Mouse (Mus musculus) CH12.LX (cell line): ENCODE measurements at regions not wholly inside any gene's neighbourhood (a gene's known extent, or its start where the extent isn't known, plus 50 kb on each side); places are given as distances from the start of the nearest gene placed in this dataset.

Source experiments
- DNase-seq: peaks from one replicate; pipeline ENCODE4 v3.0.0-alpha.2; 2013; ENCODE audit errors: extremely low read depth
- H3K27ac ChIP-seq: 2 replicates; pipeline ENCODE4 v1.5.1; 2012; ENCODE audit warnings: low read depth, mild to moderate bottlenecking, control low read depth, moderate library complexity; ENCODE audit not compliant: insufficient read depth
- H3K27me3 ChIP-seq: replicated peaks from 2 replicates; pipeline ENCODE3; 2012; ENCODE audit warnings: inconsistent platforms
- H3K36me3 ChIP-seq, 2 experiments: replicated peaks in 1 of 2; 2 replicates each; pipeline versions ENCODE3 to v1.6.1; 2012; ENCODE audit warnings: inconsistent platforms in 1 of 2, low read length in 1 of 2, mild to moderate bottlenecking in 1 of 2, mixed read lengths in 1 of 2, moderate library complexity in 1 of 2; ENCODE audit not compliant: control insufficient read depth in 1 of 2, insufficient read depth in 1 of 2
- H3K4me1 ChIP-seq, 2 experiments: 2 replicates each; pipeline ENCODE4 v1.6.1; 2012; ENCODE audit warnings: inconsistent platforms in 1 of 2, moderate library complexity in 1 of 2; ENCODE audit not compliant: insufficient read depth in 2 of 2, control insufficient read depth in 1 of 2
- H3K4me2 ChIP-seq: 2 replicates; pipeline ENCODE4 v1.6.1; 2012; ENCODE audit warnings: low read depth, mild to moderate bottlenecking, control low read depth; ENCODE audit not compliant: poor library complexity, insufficient read depth, severe bottlenecking
- H3K4me3 ChIP-seq, 3 experiments: fragments of 150-350 bp in 1 of 3; sonication (generic) in 1 of 3; replicated peaks in 1 of 3; 2 replicates each; pipeline versions ENCODE3 to v1.5.1; 2011 to 2012; ENCODE audit warnings: low read depth in 2 of 3, low read length in 2 of 3, mild to moderate bottlenecking in 2 of 3, moderate library complexity in 2 of 3, control low read depth in 1 of 3, improper control_type of control experiment in 1 of 3, inconsistent platforms in 1 of 3, mixed read lengths in 1 of 3; ENCODE audit not compliant: poor library complexity in 1 of 3
- H3K79me2 ChIP-seq: replicated peaks from 2 replicates; pipeline ENCODE4 v1.6.1; 2012; ENCODE audit warnings: mild to moderate bottlenecking, moderate library complexity; ENCODE audit not compliant: control insufficient read depth, poor library complexity, insufficient read depth, severe bottlenecking; ENCODE audit errors: extremely low read depth
- H3K9ac ChIP-seq: 2 replicates; pipeline ENCODE4 v1.6.1; 2012; ENCODE audit warnings: low read depth, mild to moderate bottlenecking, control low read depth, moderate library complexity; ENCODE audit not compliant: insufficient read depth
- H3K9me3 ChIP-seq: replicated peaks from 2 replicates; pipeline ENCODE3; 2012; ENCODE audit warnings: low read length, inconsistent platforms, mixed read lengths
- CHD1 ChIP-seq: IDR thresholded peaks from 2 replicates; pipeline ENCODE4 v1.6.1; 2012; ENCODE audit warnings: low read depth, low read length, improper control_type of control experiment, inconsistent platforms
- CTCF ChIP-seq, 2 experiments: IDR thresholded peaks in 1 of 2; conservative IDR thresholded peaks in 1 of 2; 2 replicates each; pipeline ENCODE4 v1.5.1; 2011 to 2012; ENCODE audit warnings: low read depth in 2 of 2, low read length in 2 of 2, improper control_type of control experiment in 1 of 2, inconsistent platforms in 1 of 2, mild to moderate bottlenecking in 1 of 2, moderate library complexity in 1 of 2
- E2F4 ChIP-seq: IDR thresholded peaks from 2 replicates; pipeline ENCODE4 v1.6.1; 2011; ENCODE audit warnings: low read depth, low read length, improper control_type of control experiment; ENCODE audit not compliant: insufficient replicate concordance
- ELF1 ChIP-seq: IDR thresholded peaks from 2 replicates; pipeline ENCODE4 v1.6.1; 2014; ENCODE audit warnings: low read depth, mild to moderate bottlenecking, inconsistent platforms, low read length, improper control_type of control experiment
- ETS1 ChIP-seq: conservative IDR thresholded peaks from 2 replicates; pipeline ENCODE4 v1.6.1; 2012; ENCODE audit warnings: low read depth, mild to moderate bottlenecking, inconsistent platforms, low read length, improper control_type of control experiment, moderate library complexity
- GABPA ChIP-seq: IDR thresholded peaks from 2 replicates; pipeline ENCODE4 v1.6.1; 2012; ENCODE audit warnings: low read depth, low read length, improper control_type of control experiment, inconsistent platforms; ENCODE audit not compliant: insufficient replicate concordance
- IRF4 ChIP-seq: IDR thresholded peaks from 2 replicates; pipeline ENCODE4 v1.6.1; 2014; ENCODE audit warnings: low read depth, mild to moderate bottlenecking, inconsistent platforms, low read length, improper control_type of control experiment
- JUND ChIP-seq: conservative IDR thresholded peaks from 2 replicates; pipeline ENCODE4 v1.6.1; 2011; ENCODE audit warnings: low read depth, low read length, improper control_type of control experiment
- KAT2A ChIP-seq: IDR thresholded peaks from 2 replicates; pipeline ENCODE4 v1.6.1; 2012; ENCODE audit warnings: low read length, improper control_type of control experiment, inconsistent platforms; ENCODE audit not compliant: insufficient replicate concordance
- MAX ChIP-seq: IDR thresholded peaks from 2 replicates; pipeline ENCODE4 v1.6.1; 2011; ENCODE audit warnings: low read length, improper control_type of control experiment
- MAZ ChIP-seq: IDR thresholded peaks from 2 replicates; pipeline ENCODE4 v1.6.1; 2012; ENCODE audit warnings: low read depth, mild to moderate bottlenecking, inconsistent platforms, low read length, improper control_type of control experiment, moderate library complexity
- MEF2A ChIP-seq: IDR thresholded peaks from 2 replicates; pipeline ENCODE4 v1.6.1; 2014; ENCODE audit warnings: low read depth, mild to moderate bottlenecking, inconsistent platforms, low read length, improper control_type of control experiment, borderline replicate concordance
- MXI1 ChIP-seq: IDR thresholded peaks from 2 replicates; pipeline ENCODE4 v1.6.1; 2011; ENCODE audit warnings: mild to moderate bottlenecking, low read depth, low read length, improper control_type of control experiment
- NELFE ChIP-seq: IDR thresholded peaks from 2 replicates; pipeline ENCODE4 v1.6.1; 2011; ENCODE audit warnings: low read depth, low read length, improper control_type of control experiment
- POLR2A ChIP-seq: IDR thresholded peaks from 2 replicates; pipeline ENCODE4 v1.6.1; 2011; ENCODE audit warnings: low read depth, mild to moderate bottlenecking, improper control_type of control experiment, low read length
- RAD21 ChIP-seq: IDR thresholded peaks from 2 replicates; pipeline ENCODE4 v1.6.1; 2011; ENCODE audit warnings: low read depth, mild to moderate bottlenecking, low read length, improper control_type of control experiment, moderate library complexity
- SMC3 ChIP-seq: IDR thresholded peaks from 2 replicates; pipeline ENCODE4 v1.6.1; 2011; ENCODE audit warnings: low read depth, low read length, improper control_type of control experiment
- TCF12 ChIP-seq: IDR thresholded peaks from 2 replicates; pipeline ENCODE4 v1.6.1; 2014; ENCODE audit warnings: low read depth, mild to moderate bottlenecking, inconsistent platforms, low read length, improper control_type of control experiment
- UBTF ChIP-seq: IDR thresholded peaks from 2 replicates; pipeline ENCODE4 v1.6.1; 2012; ENCODE audit warnings: low read depth, mild to moderate bottlenecking, inconsistent platforms, low read length, improper control_type of control experiment, moderate library complexity
- USF2 ChIP-seq: conservative IDR thresholded peaks from 2 replicates; pipeline ENCODE4 v1.6.1; 2011; ENCODE audit warnings: low read depth, low read length, improper control_type of control experiment
- ZKSCAN1 ChIP-seq: IDR thresholded peaks from 2 replicates; pipeline ENCODE4 v1.6.1; 2012; ENCODE audit warnings: low read depth, inconsistent platforms, low read length, improper control_type of control experiment, borderline replicate concordance
- ZMIZ1 ChIP-seq: IDR thresholded peaks from 2 replicates; pipeline ENCODE4 v1.6.1; 2012; ENCODE audit warnings: low read depth, mild to moderate bottlenecking, inconsistent platforms, low read length, improper control_type of control experiment
- ZNF384 ChIP-seq: IDR thresholded peaks from 2 replicates; pipeline ENCODE4 v1.6.1; 2012; ENCODE audit warnings: low read depth, low read length, improper control_type of control experiment, inconsistent platforms
- dilution Hi-C: fragments of 300-500 bp; cut with MboI; formaldehyde crosslinking; loops from 2 replicates; pipeline ENCODE4 v1.14.3; 2020; ENCODE audit warnings: low sequenced_read_pairs; ENCODE audit not compliant: extremely low pct_unique_long_range_greater_than_20kb, extremely low pct_ligation_motif_present
- in situ Hi-C: fragments of 300-500 bp; cut with MboI; formaldehyde crosslinking; loops from 3 replicates; pipeline ENCODE4 v1.14.3; 2019; ENCODE audit warnings: low sequenced_read_pairs, low pct_ligation_motif_present, low pct_unique_long_range_greater_than_20kb, mixed read lengths

- no peak overlapping the region for H3K4me2 ChIP-seq
- TF ChIP-seq SMC3 (no peak), MAZ (no peak), ZMIZ1 (no peak), CTCF (conservative IDR thresholded peaks at IDR 0.05 in 1 of 2, IDR thresholded peaks at IDR 0.05 in 1 of 2; ENCODE audit: low read depth in 2 of 2, low read length in 2 of 2) (no peak), MEF2A (no peak), ZKSCAN1 (no peak), ELF1 (no peak), UBTF (no peak), USF2 (no peak), RAD21 (no peak), GABPA (no peak), MAX (no peak), JUND (no peak), KAT2A (no peak)
- no peaks in the 10 kb centered on the region for H3K36me3 ChIP-seq
- H3K4me3 ChIP-seq, result no peak overlapping the region
- in situ Hi-C loops (no loop called here), dilution Hi-C loops (no loop called here)
- no peaks in the 10 kb centered on the region for H3K27me3 ChIP-seq
- H3K9ac ChIP-seq, result no peak overlapping the region
- no peak for DNase-seq
- H3K27ac ChIP-seq, result no peak overlapping the region
- H3K9me3 ChIP-seq, result no peaks in the 10 kb centered on the region
- 0 out of 4 replicates have a peak, but pooled peaks cover 0 to 2% of the 10 kb centered on the region in 2 experiments for H3K4me1 ChIP-seq
- no peaks in the 10 kb centered on the region for H3K79me2 ChIP-seq
Measured at GRCm38 (mm10) chr3:38324663-38325062, 160.0 kb downstream of the Ankrd50 start.

DNA sequence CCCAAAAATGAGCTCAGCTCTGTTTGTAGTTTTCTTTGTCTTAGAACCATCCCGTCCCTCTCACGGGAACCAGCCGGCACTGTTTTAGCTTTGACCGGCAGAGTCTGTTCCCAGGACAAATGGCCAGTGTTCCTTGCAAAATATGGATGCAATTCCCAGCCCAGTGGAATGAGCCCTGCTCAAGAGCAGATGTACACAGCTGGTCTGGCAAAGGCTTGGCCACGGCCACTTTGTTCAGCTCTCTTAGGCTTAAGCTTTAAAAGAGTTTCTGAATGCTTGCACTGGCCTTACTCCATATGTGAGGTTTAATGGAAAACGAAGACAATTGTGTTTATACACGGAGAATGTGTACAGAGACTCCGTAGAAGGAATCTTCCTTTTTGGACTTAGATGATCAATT is 162.2 kb downstream of the Ankrd50 start:
- dilution Hi-C loops (no loop called here), in situ Hi-C loops (no loop called here)
- no peaks in the 10 kb centered on the region for H3K9me3 ChIP-seq
- no peak for TF ChIP-seq NELFE
- no peak for TF ChIP-seq GABPA
- TF ChIP-seq E2F4, result no peak
- no peak for TF ChIP-seq MAZ
- TF ChIP-seq MXI1, result no peak
- no peak for TF ChIP-seq TCF12
- TF ChIP-seq ZNF384, result no peak
- TF ChIP-seq UBTF, result no peak
- no peak for TF ChIP-seq POLR2A
- TF ChIP-seq IRF4, result no peak
- no peak for TF ChIP-seq ZKSCAN1
- TF ChIP-seq CTCF (conservative IDR thresholded peaks at IDR 0.05 in 1 of 2, IDR thresholded peaks at IDR 0.05 in 1 of 2; ENCODE audit: low read depth in 2 of 2, low read length in 2 of 2), result no peak
- no peak for TF ChIP-seq SMC3
- TF ChIP-seq ELF1, result no peak
- no peak for TF ChIP-seq CHD1
- TF ChIP-seq MEF2A, result no peak
- TF ChIP-seq ZMIZ1, result no peak
- TF ChIP-seq ETS1, result no peak
- no peak overlapping the region for H3K4me3 ChIP-seq
- no peak overlapping the region for H3K9ac ChIP-seq
- H3K27ac ChIP-seq, result no peak overlapping the region
- no peaks in the 10 kb centered on the region for H3K36me3 ChIP-seq
- 0 out of 4 replicates have a peak, but pooled peaks cover 0 to 2% of the 10 kb centered on the region in 2 experiments for H3K4me1 ChIP-seq
- no peak overlapping the region for H3K4me2 ChIP-seq
- DNase-seq, result no peak
- no peaks in the 10 kb centered on the region for H3K79me2 ChIP-seq
- H3K27me3 ChIP-seq, result no peaks in the 10 kb centered on the region
